Mouse (Mus musculus) G1E (cell line): ENCODE results near the gene Eci1.

Experiments used
- CTCF ChIP-seq: IDR thresholded peaks from 2 replicates; pipeline ENCODE4 v1.5.1; 2012; ENCODE audit warnings: low read depth, low read length, inconsistent platforms, mixed read lengths
- GATA2 ChIP-seq: IDR thresholded peaks from 2 replicates; pipeline ENCODE4 v1.6.1; 2012; ENCODE audit warnings: low read depth, low read length, inconsistent platforms, borderline replicate concordance
- POLR2AphosphoS5 ChIP-seq: IDR thresholded peaks from 2 replicates; pipeline ENCODE4 v1.6.1; 2012; ENCODE audit warnings: low read depth, low read length, inconsistent platforms; ENCODE audit not compliant: insufficient replicate concordance
- TAL1 ChIP-seq: conservative IDR thresholded peaks from 2 replicates; pipeline ENCODE4 v1.6.1; 2012; ENCODE audit warnings: low read depth, low read length, inconsistent platforms, mixed read lengths

- no peak for TF ChIP-seq CTCF
- TF ChIP-seq TAL1, result no peak
- TF ChIP-seq GATA2, result no peak
- no peak for TF ChIP-seq POLR2AphosphoS5
Measured at GRCm38 (mm10) chr17:24443409-24443808, 17.0 kb downstream of the Eci1 start.
